Mouse (Mus musculus) embryonic facial prominence, embryonic 11.5 days (tissue): ENCODE measurements around the gene Atp9a. TPM values are rescaled to one million over a fixed set of nuclear protein-coding genes. Genes with fewer than 3 reads are reported as not detected.
A peak's percentile ranks its signal among the peaks of the same experiment; 100 is the strongest.

ENCODE experiments used
- ATAC-seq: fragments of 200-750 bp; cut with Nextera tagmentation; replicated peaks from 2 replicates; pipeline ENCODE4 v1.8.0; 2017; ENCODE audit warnings: low read depth; ENCODE audit not compliant: insufficient number of reproducible peaks, low FRiP score, low TSS enrichment
- DNase-seq: peaks from one replicate; pipeline ENCODE4 v3.0.0-alpha.2; 2015; ENCODE audit warnings: low spot score
- H3K27ac ChIP-seq: fragments of 300-500 bp; sonication (generic); replicated peaks from 2 replicates; pipeline ENCODE4 v1.5.1; 2014; ENCODE audit warnings: mild to moderate bottlenecking, low read depth, low read length, control low read depth
- H3K27me3 ChIP-seq: fragments of 300-500 bp; sonication (generic); 2 replicates; pipeline ENCODE4 v1.6.1; 2014; ENCODE audit warnings: mild to moderate bottlenecking, low read length, moderate library complexity, mixed read lengths; ENCODE audit not compliant: control insufficient read depth, insufficient read depth
- H3K36me3 ChIP-seq: fragments of 300-500 bp; sonication (generic); replicated peaks from 2 replicates; pipeline ENCODE4 v1.6.1; 2014; ENCODE audit warnings: low read depth, mild to moderate bottlenecking, low read length, moderate library complexity, mixed read lengths; ENCODE audit not compliant: control insufficient read depth, insufficient read depth
- H3K4me1 ChIP-seq: fragments of 300-500 bp; sonication (generic); 2 replicates; pipeline ENCODE4 v1.6.1; 2014; ENCODE audit warnings: low read length, mixed read lengths; ENCODE audit not compliant: control insufficient read depth, insufficient read depth
- H3K4me2 ChIP-seq: fragments of 300-500 bp; sonication (generic); 2 replicates; pipeline ENCODE4 v1.6.1; 2014; ENCODE audit warnings: low read depth, mild to moderate bottlenecking, control low read depth, low read length, moderate library complexity
- H3K4me3 ChIP-seq: fragments of 300-500 bp; sonication (generic); 2 replicates; pipeline ENCODE4 v1.5.1; 2014; ENCODE audit warnings: low read depth, low read length, control low read depth
- H3K9ac ChIP-seq: fragments of 300-500 bp; sonication (generic); replicated peaks from 2 replicates; pipeline ENCODE4 v1.6.1; 2014; ENCODE audit warnings: mild to moderate bottlenecking, control low read depth, low read length
- H3K9me3 ChIP-seq: fragments of 300-500 bp; sonication (generic); replicated peaks from 2 replicates; pipeline ENCODE4 v1.6.1; 2016; ENCODE audit warnings: mild to moderate bottlenecking, low read length, inconsistent platforms, mixed read lengths; ENCODE audit not compliant: control insufficient read depth
- WGBS: fragments of 180-500 bp; shearing (Covaris S2); extraction: QIAGEN DNeasy Blood & Tissue Kit; methylation state at CpG from one replicate; pipeline ENCODE4 v1.1.7; 2014; 5-methylcytosine and 5-hydroxymethylcytosine counted together
- polyA plus RNA-seq: library from polyadenylated mRNA; unstranded; fragments of >200 nt; fragmentation: Nextera tagmentation; extraction: Ambion mirVana; gene quantifications from 2 replicates; pipeline ENCODE4 v1.2.1, GENCODE M21; 2014

The Atp9a gene
- polyA plus RNA-seq, 1 experiment from 2014 or later: 10.4 TPM

DNA sequence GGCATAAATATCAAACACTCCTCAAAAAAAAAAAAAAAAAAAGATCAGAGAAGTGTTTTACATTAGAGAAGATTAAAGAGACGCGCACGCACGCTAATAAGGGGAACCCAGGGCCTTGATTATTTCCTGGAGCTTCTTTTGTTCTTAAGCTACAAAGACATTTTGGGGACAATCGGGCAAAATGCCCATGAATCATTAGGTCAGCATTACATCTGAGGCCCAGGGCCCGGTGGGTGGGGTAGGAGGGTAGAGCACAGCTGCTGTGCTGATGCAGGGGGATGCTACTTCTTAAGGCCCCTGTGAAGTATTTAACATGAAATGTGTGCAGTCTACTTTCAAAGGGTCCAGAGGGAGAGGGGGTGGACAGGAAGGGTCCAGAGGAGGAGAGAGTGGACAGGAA, 97.4 kb downstream of the Atp9a start:
- Histone ChIP-seq H3K4me2 (no peak overlapping the region), H3K4me1 (no peaks in the 10 kb centered on the region), H3K9ac (no peak overlapping the region), H3K27me3 (no peaks in the 10 kb centered on the region), H3K9me3 (no peaks in the 10 kb centered on the region), H3K27ac (no peak overlapping the region), H3K4me3 (no peak overlapping the region), H3K36me3 (no peaks in the 10 kb centered on the region; the same call in 1 of the 2 replicates)
- ATAC-seq (no peak), DNase-seq (no peak)
- WGBS: 74% methylated on average over 6 of the region's 6 CpGs

DNA sequence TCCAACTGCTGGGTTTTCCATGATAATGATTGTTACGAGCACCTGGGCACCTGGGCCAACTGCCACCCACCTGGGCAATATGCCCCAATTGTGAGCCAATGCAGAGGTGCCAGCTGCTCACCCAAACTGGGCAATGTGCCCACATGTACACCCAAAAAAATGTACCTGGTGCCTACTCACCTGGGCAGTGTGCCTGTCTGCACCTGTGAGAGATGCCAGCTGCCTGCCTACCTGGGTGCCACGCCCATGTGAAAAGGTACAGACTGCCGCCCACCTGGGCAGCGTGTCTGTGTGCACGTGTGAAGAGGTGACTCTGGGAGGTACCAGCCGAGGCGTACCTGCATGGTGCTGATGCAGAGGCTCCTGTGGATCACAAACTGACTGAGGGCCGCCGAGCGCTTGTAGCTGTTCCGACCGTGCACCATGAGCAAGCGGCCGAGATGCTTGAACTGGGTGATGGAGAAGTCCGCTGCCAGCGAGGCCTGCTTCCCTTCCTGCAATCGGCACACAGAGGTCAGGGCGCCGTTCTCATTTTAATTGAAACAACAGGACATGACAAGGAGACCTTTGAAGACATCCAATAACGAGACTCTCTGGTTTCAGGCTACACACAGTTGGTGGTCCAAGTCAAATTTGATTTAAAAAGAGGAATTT, 98.6 kb downstream of the Atp9a start:
- H3K9ac ChIP-seq: no peak overlapping the region
- no peaks in the 10 kb centered on the region for H3K27me3 ChIP-seq
- H3K27ac ChIP-seq: no peak overlapping the region
- no peak for ATAC-seq
- H3K4me2 ChIP-seq: no peak overlapping the region
- DNase-seq: peak; percentile 57
- WGBS: 60% methylated on average over 20 of the region's 20 CpGs
- H3K4me1 ChIP-seq: no peaks in the 10 kb centered on the region
- H3K9me3 ChIP-seq: no peaks in the 10 kb centered on the region
- H3K36me3 ChIP-seq: no peaks in the 10 kb centered on the region; the same call in 1 of the 2 replicates
- H3K4me3 ChIP-seq: no peak overlapping the region

DNA sequence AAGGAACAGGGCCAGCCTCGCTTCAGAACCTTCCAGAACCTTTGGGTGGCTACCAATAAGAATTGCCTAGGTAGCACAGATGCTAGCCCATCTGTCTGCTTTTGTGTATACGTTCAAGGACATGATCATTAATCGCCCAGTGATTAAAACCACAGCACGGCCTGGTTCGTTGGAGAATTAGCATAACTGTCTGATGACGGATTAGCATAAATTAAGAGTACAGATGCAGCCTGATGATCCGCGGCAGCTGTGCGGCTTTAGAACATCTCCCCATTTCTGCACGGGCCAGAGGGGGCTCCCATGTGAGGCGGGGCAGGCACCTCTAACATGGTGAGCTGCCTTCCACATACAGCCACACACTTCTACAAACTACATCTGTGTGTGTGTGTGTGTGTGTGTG, 100.0 kb downstream of the Atp9a start:
- Histone ChIP-seq H3K4me1 (no peaks in the 10 kb centered on the region), H3K27ac (no peak overlapping the region), H3K36me3 (no peaks in the 10 kb centered on the region; the same call in 1 of the 2 replicates), H3K9ac (no peak overlapping the region), H3K4me2 (no peak overlapping the region), H3K27me3 (no peaks in the 10 kb centered on the region), H3K9me3 (no peaks in the 10 kb centered on the region), H3K4me3 (no peak overlapping the region)
- DNase-seq (no peak), ATAC-seq (no peak)
- WGBS: 78% methylated on average over 11 of the region's 11 CpGs

DNA sequence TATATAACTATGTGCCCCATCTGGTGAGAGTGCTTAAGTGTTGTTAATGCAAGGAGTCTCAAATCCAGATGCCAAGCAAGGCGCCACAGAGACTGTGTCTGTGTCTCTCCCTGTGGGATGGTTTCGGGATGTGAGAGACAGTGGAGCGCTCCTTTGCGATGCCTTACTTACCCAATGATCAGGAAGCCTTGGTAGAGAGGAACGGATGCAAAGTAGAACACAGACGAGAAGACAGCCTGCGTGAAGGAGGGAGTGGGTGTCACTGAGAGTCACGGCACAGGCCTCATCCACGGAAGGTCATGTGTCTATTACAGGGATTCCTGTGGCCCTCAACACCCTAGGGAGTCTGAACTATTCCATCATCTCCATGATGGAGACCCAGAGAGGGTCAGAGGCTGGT, 101.7 kb downstream of the Atp9a start:
- ATAC-seq (no peak), DNase-seq (no peak)
- no peak overlapping the region for H3K4me2 ChIP-seq
- H3K4me1 ChIP-seq: peaks cover 2% of the 10 kb centered on the region; the same call in 1 of the 2 replicates
- H3K9ac ChIP-seq: no peak overlapping the region
- no peaks in the 10 kb centered on the region for H3K9me3 ChIP-seq
- H3K27me3 ChIP-seq: no peaks in the 10 kb centered on the region
- no peaks in the 10 kb centered on the region; the same call in 1 of the 2 replicates for H3K36me3 ChIP-seq
- no peak overlapping the region for H3K4me3 ChIP-seq
- 93% methylated on average over 9 of the region's 9 CpGs for WGBS
- H3K27ac ChIP-seq: no peak overlapping the region

DNA sequence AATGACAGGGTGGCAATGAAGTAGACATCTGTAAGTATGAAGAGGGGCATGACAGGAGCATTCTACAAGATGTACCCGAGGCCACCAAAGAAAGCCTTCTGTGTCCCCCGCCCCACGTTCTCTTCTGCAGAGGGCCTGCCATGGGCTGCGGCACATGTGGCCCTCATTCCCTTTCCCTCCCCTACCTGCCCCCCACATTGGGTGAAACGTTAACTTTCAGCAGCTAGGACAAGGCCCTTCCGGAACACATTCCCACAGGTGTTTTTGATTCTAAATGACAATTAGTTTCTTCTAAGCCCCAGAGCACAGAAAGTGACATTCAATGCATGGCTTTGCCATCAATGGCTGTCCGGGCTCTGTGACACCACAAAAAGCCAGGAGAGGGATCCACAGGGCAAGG, 107.3 kb downstream of the Atp9a start:
- ATAC-seq: no peak
- H3K4me3 ChIP-seq: no peak overlapping the region

DNA sequence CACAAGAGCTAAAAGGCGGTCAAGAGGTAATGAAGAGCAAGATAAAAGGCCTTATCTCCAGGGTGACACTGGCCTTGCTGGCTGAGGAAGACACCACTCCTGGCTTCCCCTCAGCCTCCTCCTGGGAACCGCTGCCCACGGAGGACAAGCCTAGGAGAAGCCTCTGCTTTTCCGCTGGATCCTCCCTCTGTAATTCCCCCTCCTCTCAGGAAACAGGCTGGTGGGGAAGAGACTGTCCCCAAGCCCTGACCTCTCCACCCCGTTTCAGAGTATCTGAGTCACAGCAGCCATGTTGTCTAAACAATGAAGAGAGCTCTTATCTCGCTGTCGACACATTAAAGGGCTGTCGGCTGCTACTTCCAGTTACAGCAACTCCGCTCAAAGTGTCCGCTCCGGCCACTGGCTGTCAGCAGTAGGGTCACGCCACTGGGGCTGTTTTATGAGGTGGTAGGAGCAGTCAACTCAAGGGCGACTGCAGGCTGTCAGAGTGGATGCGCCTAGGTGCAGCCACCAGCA, 108.8 kb downstream of the Atp9a start:
- ATAC-seq (no peak), DNase-seq (no peak)
- Histone ChIP-seq H3K9ac (no peak overlapping the region), H3K4me2 (no peak overlapping the region), H3K36me3 (no peaks in the 10 kb centered on the region), H3K4me1 (peaks cover 6% of the 10 kb centered on the region; the same call in 1 of the 2 replicates), H3K9me3 (no peaks in the 10 kb centered on the region), H3K27me3 (no peaks in the 10 kb centered on the region), H3K27ac (no peak overlapping the region), H3K4me3 (no peak overlapping the region)
- WGBS: 32% methylated on average over 14 of the region's 14 CpGs

More for the DNA sequence above, 107.3 kb downstream of the Atp9a start:
- Histone ChIP-seq H3K36me3 (no peaks in the 10 kb centered on the region), H3K4me1 (peaks cover 6% of the 10 kb centered on the region; the same call in 1 of the 2 replicates), H3K27ac (no peak overlapping the region), H3K27me3 (no peaks in the 10 kb centered on the region), H3K4me2 (no peak overlapping the region), H3K9me3 (no peaks in the 10 kb centered on the region), H3K9ac (no peak overlapping the region)
- 43% methylated on average over 7 of the region's 7 CpGs for WGBS
- DNase-seq: peak; percentile 32

DNA sequence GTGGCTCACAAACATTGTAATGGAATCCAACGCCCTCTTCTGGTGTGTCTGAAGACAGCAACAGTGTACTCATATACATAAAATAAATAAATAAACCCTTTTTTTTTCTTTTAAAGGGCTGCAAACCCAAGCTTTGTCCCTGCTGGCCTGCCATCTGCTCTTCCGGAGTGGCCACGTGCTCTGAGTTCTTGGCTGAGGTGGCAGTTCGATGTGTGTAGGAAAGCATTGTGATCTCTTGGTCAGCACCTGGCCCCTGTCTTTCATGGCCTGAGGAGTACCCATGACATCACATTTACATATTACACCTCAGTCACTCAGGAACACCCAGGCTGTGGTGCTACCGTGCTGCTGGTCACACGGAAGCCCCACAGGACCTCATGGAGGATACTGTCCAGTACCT, 109.7 kb downstream of the Atp9a start:
- 79% methylated on average over 6 of the region's 6 CpGs for WGBS
- ATAC-seq: no peak

DNA sequence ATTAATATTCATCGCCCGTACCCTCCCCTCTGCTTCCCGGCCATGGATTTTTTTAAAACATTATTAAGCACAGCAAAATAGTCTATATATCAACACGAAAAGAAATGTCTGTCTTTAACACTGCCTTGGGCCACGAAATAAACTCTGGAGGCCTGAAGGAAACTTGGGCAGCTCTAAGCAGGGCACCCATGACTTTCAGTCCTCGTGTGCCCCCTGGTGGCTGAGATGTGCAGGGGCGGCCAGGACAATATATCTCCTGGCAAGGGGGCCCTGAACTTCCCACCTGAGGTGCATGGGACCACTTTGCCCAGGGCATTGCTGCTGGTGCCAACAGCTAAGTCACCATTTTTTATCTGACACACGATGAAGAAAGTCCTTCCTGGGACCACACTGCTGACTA, 113.4 kb downstream of the Atp9a start:
- H3K27ac ChIP-seq: no peak overlapping the region
- 32% methylated on average over 8 of the region's 8 CpGs for WGBS
- H3K4me1 ChIP-seq: peaks cover 2% of the 10 kb centered on the region; the same call in 1 of the 2 replicates
- peak; percentile 58; the same call in 1 of the 2 replicates for ATAC-seq
- no peaks in the 10 kb centered on the region for H3K27me3 ChIP-seq
- no peaks in the 10 kb centered on the region for H3K9me3 ChIP-seq
- H3K9ac ChIP-seq: no peak overlapping the region
- H3K4me2 ChIP-seq: no peak overlapping the region
- H3K4me3 ChIP-seq: no peak overlapping the region
- no peaks in the 10 kb centered on the region for H3K36me3 ChIP-seq
- DNase-seq: peak; percentile 89

More for the DNA sequence above, 109.7 kb downstream of the Atp9a start:
- Histone ChIP-seq H3K4me1 (peaks cover 8% of the 10 kb centered on the region; the same call in 1 of the 2 replicates), H3K4me3 (no peak overlapping the region), H3K4me2 (no peak overlapping the region), H3K27ac (no peak overlapping the region), H3K36me3 (no peaks in the 10 kb centered on the region), H3K27me3 (no peaks in the 10 kb centered on the region), H3K9me3 (no peaks in the 10 kb centered on the region), H3K9ac (no peak overlapping the region)
- no peak for DNase-seq
